Mouse (Mus musculus) brain, embryonic 14.5 days (tissue): ENCODE data around the gene Sfswap.
A peak's percentile ranks its signal among the peaks of the same experiment; 100 is the strongest.

ENCODE experiments used
- CTCF ChIP-seq: fragments of 200-500 bp; IDR thresholded peaks from 2 replicates; pipeline ENCODE4 v1.5.1; 2012; ENCODE audit warnings: inconsistent platforms, mild to moderate bottlenecking, moderate library complexity, borderline replicate concordance; ENCODE audit not compliant: insufficient read depth, insufficient read length; ENCODE audit errors: extremely low read depth
- POLR2A ChIP-seq: fragments of 200-500 bp; IDR thresholded peaks from 2 replicates; pipeline ENCODE4 v1.6.1; 2012; ENCODE audit warnings: mild to moderate bottlenecking, inconsistent platforms, borderline replicate concordance; ENCODE audit not compliant: poor library complexity, insufficient read depth, insufficient read length, severe bottlenecking; ENCODE audit errors: extremely low read depth

DNA sequence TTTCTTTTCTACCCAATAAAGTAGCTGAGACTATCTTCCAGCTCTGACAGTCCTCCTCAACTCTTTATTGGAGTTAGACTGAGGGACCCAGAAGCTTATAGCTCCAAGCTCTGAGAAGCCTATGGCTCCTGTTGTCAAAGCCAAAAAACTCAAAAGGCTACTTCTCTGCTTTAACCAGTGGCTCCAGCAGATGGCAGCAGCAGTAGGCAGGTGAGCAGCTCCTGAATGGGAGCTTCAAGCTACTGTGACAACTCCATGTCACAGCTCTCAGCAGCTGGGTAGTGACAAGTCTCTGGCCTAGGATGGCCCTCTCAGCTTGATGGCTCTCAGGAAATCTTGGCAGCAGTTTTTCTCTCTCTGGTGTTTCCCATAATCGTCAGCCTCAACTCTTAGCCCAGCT, 110.0 kb downstream of the Sfswap start:
- TF ChIP-seq CTCF: peak; percentile 81; the same call in 1 of the 2 replicates
- TF ChIP-seq POLR2A: no peak
